Mouse (Mus musculus): ENCODE results near the gene Cdk5r2.

DNA sequence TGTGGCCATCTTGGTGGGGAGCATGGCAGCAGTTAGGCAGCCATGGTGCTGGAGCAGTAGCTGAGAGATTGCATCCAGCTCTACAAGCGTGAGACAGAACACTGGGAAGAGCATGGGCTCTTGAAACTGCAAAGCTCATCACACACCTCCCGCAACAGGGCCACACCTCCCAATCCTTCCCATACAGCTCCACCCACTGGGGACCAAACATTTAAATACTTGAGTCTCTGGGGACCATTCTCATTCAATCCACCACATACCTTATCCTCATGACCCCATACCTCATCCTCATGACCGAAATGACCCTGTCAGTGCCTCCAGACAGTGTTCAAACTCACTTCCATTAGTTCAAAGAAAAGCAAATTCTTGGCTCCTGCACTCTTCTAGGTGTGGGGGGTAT, 21.5 kb upstream of the Cdk5r2 start:
- TF ChIP-seq POLR2A (IDR thresholded peaks at IDR 0.05; ENCODE audit: borderline replicate concordance, control insufficient read depth, low read depth, low read length) (no peak), CTCF (IDR thresholded peaks at IDR 0.05; ENCODE audit: control insufficient read depth, insufficient read depth, low read length) (no peak)

Measured in bone marrow, adult 2 months (tissue).